ENCODE assay signal across 24 mouse cellular contexts in the genomic region with DNA sequence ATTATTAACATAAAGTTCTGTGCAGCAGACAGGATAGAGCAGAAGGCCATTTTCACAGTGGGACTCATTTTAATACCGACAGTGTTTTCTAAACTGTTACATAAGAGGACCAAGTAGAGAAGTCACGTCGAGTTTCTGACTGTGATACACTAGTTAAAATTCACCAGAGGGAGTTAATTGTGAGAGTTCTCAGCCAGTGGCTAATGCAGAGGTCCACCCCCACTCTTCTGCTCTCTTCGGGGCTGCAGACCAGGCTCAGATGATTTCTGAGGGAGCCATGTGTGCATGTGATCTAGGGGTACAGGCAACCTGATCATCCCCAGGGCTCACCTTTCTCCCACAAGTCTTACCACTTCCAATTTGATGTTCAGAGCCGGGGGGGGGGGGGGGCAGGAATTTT.
DNase-seq lines count a peak whose midpoint lies in the region; ATAC-seq and TF ChIP-seq lines count a peak whose summit lies in the region.
"Had no signal": no experiment of that assay in that cellular context is flagged by ENCODE, and none has a peak within 500 bp of the region (broad histone marks: within the 10 kb centered on the region; RNA-seq: fewer than 3 reads in every experiment).

No protein-coding gene starts in this region.

- H3K27me3 ChIP-seq in embryonic facial prominence, embryonic 12.5 days: no peaks in the 10 kb centered on the region
- H3K27me3 ChIP-seq in embryonic facial prominence, embryonic 10.5 days (replicated peaks; ENCODE audit: low read depth, poor library complexity, severe bottlenecking): no peaks in the 10 kb centered on the region
- H3K27me3 ChIP-seq in kidney, embryonic 15.5 days: no peaks in the 10 kb centered on the region
- H3K27me3 ChIP-seq: embryonic facial prominence, embryonic 15.5 days; heart, embryonic 15.5 days; Patski had no signal

- no peak for ATAC-seq in embryonic facial prominence, embryonic 12.5 days (ENCODE audit: insufficient number of reproducible peaks, insufficient read depth, low FRiP score, low TSS enrichment)
- ATAC-seq in kidney, embryonic 15.5 days (replicated peaks; ENCODE audit: low FRiP score): no peak
- no peak for ATAC-seq in erythroblast, adult 5-6 weeks (replicated peaks; ENCODE audit: low FRiP score, poor library complexity, severe bottlenecking)
- ATAC-seq: forebrain, postnatal 0 days; intestine, embryonic 16.5 days; liver, postnatal 0 days; Patski had no signal

- no peak for TF ChIP-seq CTCF in brain, embryonic 14.5 days (IDR thresholded peaks at IDR 0.05; ENCODE audit: borderline replicate concordance, extremely low read depth, insufficient read depth, insufficient read length)

- no peak overlapping the region for H3K4me3 ChIP-seq in embryonic facial prominence, embryonic 12.5 days
- no peak overlapping the region for H3K4me3 ChIP-seq in embryonic facial prominence, embryonic 10.5 days
- H3K4me3 ChIP-seq in kidney, embryonic 15.5 days (replicated peaks): no peak overlapping the region
- H3K4me3 ChIP-seq: embryonic facial prominence, embryonic 15.5 days; forebrain, embryonic 10.5 days; heart, embryonic 15.5 days; limb, embryonic 10.5 days had no signal

- peaks cover 24% of the 10 kb centered on the region for H3K4me1 ChIP-seq in embryonic facial prominence, embryonic 12.5 days
- H3K4me1 ChIP-seq in embryonic facial prominence, embryonic 10.5 days: peaks cover 16% of the 10 kb centered on the region
- H3K4me1 ChIP-seq in kidney, embryonic 15.5 days: peaks cover 43% of the 10 kb centered on the region

- H3K27ac ChIP-seq in embryonic facial prominence, embryonic 12.5 days: 0 out of 2 replicates have a peak overlapping the region, but pooled peaks have one; percentile 23
- H3K27ac ChIP-seq in embryonic facial prominence, embryonic 10.5 days (replicated peaks): no peak overlapping the region
- peak overlapping the region; percentile 63 for H3K27ac ChIP-seq in kidney, embryonic 15.5 days
- H3K27ac ChIP-seq: embryonic facial prominence, embryonic 15.5 days; forebrain, embryonic 10.5 days; heart, embryonic 15.5 days; limb, embryonic 10.5 days had no signal

- no peak for TF ChIP-seq POLR2A in brain, embryonic 14.5 days (IDR thresholded peaks at IDR 0.05; ENCODE audit: borderline replicate concordance, extremely low read depth, insufficient read depth, insufficient read length, poor library complexity, severe bottlenecking)

- H3K36me3 ChIP-seq in embryonic facial prominence, embryonic 12.5 days: peaks cover 6% of the 10 kb centered on the region; the same call in 1 of the 2 replicates
- H3K36me3 ChIP-seq in embryonic facial prominence, embryonic 10.5 days (replicated peaks): peaks cover 13% of the 10 kb centered on the region
- peaks cover 3% of the 10 kb centered on the region for H3K36me3 ChIP-seq in kidney, embryonic 15.5 days
- H3K36me3 ChIP-seq: embryonic facial prominence, embryonic 15.5 days; heart, embryonic 15.5 days had no signal

- 44% methylated on average over 5 of the region's 5 CpGs for WGBS in embryonic facial prominence, embryonic 12.5 days
- WGBS in embryonic facial prominence, embryonic 10.5 days: 67% methylated on average over 5 of the region's 5 CpGs
- WGBS in kidney, embryonic 15.5 days: 45% methylated on average over 5 of the region's 5 CpGs

- no peak overlapping the region for H3K4me2 ChIP-seq in embryonic facial prominence, embryonic 12.5 days (replicated peaks)
- no peak overlapping the region for H3K4me2 ChIP-seq in kidney, embryonic 15.5 days
- H3K4me2 ChIP-seq: embryonic facial prominence, embryonic 15.5 days; heart, embryonic 15.5 days had no signal

- H3K9me3 ChIP-seq in embryonic facial prominence, embryonic 12.5 days: no peaks in the 10 kb centered on the region
- no peaks in the 10 kb centered on the region for H3K9me3 ChIP-seq in embryonic facial prominence, embryonic 10.5 days
- H3K9me3 ChIP-seq in kidney, embryonic 15.5 days (replicated peaks): no peaks in the 10 kb centered on the region
- H3K9me3 ChIP-seq: embryonic facial prominence, embryonic 15.5 days; forebrain, embryonic 10.5 days; heart, embryonic 15.5 days; limb, embryonic 10.5 days had no signal

- H3K9ac ChIP-seq in embryonic facial prominence, embryonic 12.5 days: no peak overlapping the region
- no peak overlapping the region for H3K9ac ChIP-seq in kidney, embryonic 15.5 days
- H3K9ac ChIP-seq: embryonic facial prominence, embryonic 15.5 days; forebrain, postnatal 0 days; heart, embryonic 15.5 days; liver, postnatal 0 days had no signal

- no peak for DNase-seq in embryonic facial prominence, embryonic 10.5 days (ENCODE audit: low spot score)
- peak; percentile 47 to 78 for DNase-seq in kidney, adult 8-10 months
- DNase-seq in kidney, postnatal 4 days: no peak
- DNase-seq in brain, embryonic 14.5 days (ENCODE audit: low read depth): peak; percentile 51
- DNase-seq in thymus, postnatal 4 days: no peak
- DNase-seq: adrenal gland, adult 8-10 months; cerebellum, postnatal 14 days; forebrain, postnatal 0 days; gastrocnemius, postnatal 10 days; heart, adult 18-20 months; heart, postnatal 4 days; liver, postnatal 0 days; lung, postnatal 10 days; spleen, adult 18-20 months; thymus, postnatal 36 days had no signal

Comparison
In these comparisons a context has a peak if more than half of its experiments do, and no peak if none do; other contexts are left out.
1. DNase-seq: peak in kidney, adult 8-10 months (2 of 2) and brain, embryonic 14.5 days (single experiment); none in embryonic facial prominence, embryonic 10.5 days (single experiment), kidney, postnatal 4 days (0 of 2) and thymus, postnatal 4 days (single experiment).